Mouse (Mus musculus): ENCODE results near the gene Thpo. TPM values are rescaled to one million over a fixed set of nuclear protein-coding genes. Genes with fewer than 3 reads are reported as not detected.
A peak's percentile ranks its signal among the peaks of the same experiment; 100 is the strongest.

The Thpo gene
- polyA plus RNA-seq, 2 experiments, result 2.8 to 3.6 TPM

GRCm38 (mm10) chr16:20725750-20726149 lies 8.6 kb downstream of the Thpo start:
- WGBS (ENCODE audit: insufficient replicate concordance), result 56% methylated on average over 4 of the region's 4 CpGs
- ATAC-seq (ENCODE audit: insufficient read depth) (no peak), DNase-seq (ENCODE audit: low read depth in 3 of 3, low spot score in 3 of 3) (no peak)
- Histone ChIP-seq H3K36me3 (replicated peaks; ENCODE audit: control insufficient read depth, insufficient read depth, low read depth) (no peaks in the 10 kb centered on the region; the same call in 1 of the 2 replicates), H3K9me3 (ENCODE audit: control insufficient read depth, low read length) (no peaks in the 10 kb centered on the region), H3K27ac (no peak overlapping the region), H3K4me1 (replicated peaks; ENCODE audit: control insufficient read depth in 2 of 2, insufficient read depth in 2 of 2, low read length in 1 of 2) (peaks cover 0 to 5% of the 10 kb centered on the region in 2 experiments; a peak in 1 of 4 replicates), H3K9ac (replicated peaks) (no peak overlapping the region), H3K4me2 (ENCODE audit: low read depth) (no peak overlapping the region), H3K4me3 (ENCODE audit: insufficient read depth in 1 of 2, low read depth in 2 of 2, low read length in 2 of 2) (no peak overlapping the region), H3K27me3 (ENCODE audit: control insufficient read depth, insufficient read depth, low read length) (no peaks in the 10 kb centered on the region; the same call in 1 of the 2 replicates)
- no peak for TF ChIP-seq EP300 (IDR thresholded peaks at IDR 0.05; ENCODE audit: low read depth)
- TF ChIP-seq CTCF (IDR thresholded peaks at IDR 0.05; ENCODE audit: low read depth), result no peak

GRCm38 (mm10) chr16:20725321-20725720 lies 9.0 kb downstream of the Thpo start:
- 75% methylated on average over 7 of the region's 7 CpGs for WGBS (ENCODE audit: insufficient replicate concordance)
- H3K4me1 ChIP-seq (replicated peaks; ENCODE audit: control insufficient read depth in 2 of 2, insufficient read depth in 2 of 2, low read length in 1 of 2), result peaks cover 0 to 5% of the 10 kb centered on the region in 2 experiments; a peak in 1 of 4 replicates
- no peak overlapping the region for H3K9ac ChIP-seq (replicated peaks)
- ATAC-seq (ENCODE audit: insufficient read depth) (no peak), DNase-seq (ENCODE audit: low read depth in 3 of 3, low spot score in 3 of 3) (no peak)
- H3K4me3 ChIP-seq (ENCODE audit: insufficient read depth in 1 of 2, low read depth in 2 of 2, low read length in 2 of 2), result no peak overlapping the region
- TF ChIP-seq CTCF (IDR thresholded peaks at IDR 0.05; ENCODE audit: low read depth) (no peak), EP300 (IDR thresholded peaks at IDR 0.05; ENCODE audit: low read depth) (no peak)
- no peaks in the 10 kb centered on the region; the same call in 1 of the 2 replicates for H3K27me3 ChIP-seq (ENCODE audit: control insufficient read depth, insufficient read depth, low read length)
- no peak overlapping the region for H3K4me2 ChIP-seq (ENCODE audit: low read depth)
- H3K9me3 ChIP-seq (ENCODE audit: control insufficient read depth, low read length), result no peaks in the 10 kb centered on the region
- no peaks in the 10 kb centered on the region; the same call in none of the 2 replicates for H3K36me3 ChIP-seq (replicated peaks; ENCODE audit: control insufficient read depth, insufficient read depth, low read depth)
- no peak overlapping the region for H3K27ac ChIP-seq

- 25% methylated on average over 5 of the region's 5 CpGs for WGBS (ENCODE audit: insufficient replicate concordance)
- Histone ChIP-seq H3K4me3 (ENCODE audit: insufficient read depth in 1 of 2, low read depth in 2 of 2, low read length in 2 of 2) (no peak overlapping the region), H3K4me2 (ENCODE audit: low read depth) (no peak overlapping the region), H3K27ac (no peak overlapping the region), H3K9me3 (ENCODE audit: control insufficient read depth, low read length) (no peaks in the 10 kb centered on the region), H3K27me3 (ENCODE audit: control insufficient read depth, insufficient read depth, low read length) (no peaks in the 10 kb centered on the region; the same call in 1 of the 2 replicates), H3K4me1 (replicated peaks; ENCODE audit: control insufficient read depth in 2 of 2, insufficient read depth in 2 of 2, low read length in 1 of 2) (peaks cover 0 to 4% of the 10 kb centered on the region in 2 experiments; a peak in 1 of 4 replicates), H3K36me3 (replicated peaks; ENCODE audit: control insufficient read depth, insufficient read depth, low read depth) (no peaks in the 10 kb centered on the region; the same call in none of the 2 replicates), H3K9ac (replicated peaks) (no peak overlapping the region)
- no peak for DNase-seq (ENCODE audit: low read depth in 3 of 3, low spot score in 3 of 3)
- ATAC-seq (ENCODE audit: insufficient read depth), result peak; percentile 53
- TF ChIP-seq EP300 (IDR thresholded peaks at IDR 0.05; ENCODE audit: low read depth) (no peak), CTCF (IDR thresholded peaks at IDR 0.05; ENCODE audit: low read depth) (peak; percentile 87)
These were observed 10.0 kb downstream of the Thpo start for GRCm38 (mm10) chr16:20724338-20724748.

GRCm38 (mm10) chr16:20723247-20723646 lies 11.1 kb downstream of the Thpo start:
- H3K9me3 ChIP-seq (ENCODE audit: control insufficient read depth, low read length), result no peaks in the 10 kb centered on the region
- no peak for ATAC-seq (ENCODE audit: insufficient read depth)
- WGBS (ENCODE audit: insufficient replicate concordance), result 57% methylated on average over 4 of the region's 4 CpGs

GRCm38 (mm10) chr16:20722736-20723135 lies 11.6 kb downstream of the Thpo start:
- no peaks in the 10 kb centered on the region for H3K9me3 ChIP-seq (ENCODE audit: control insufficient read depth, low read length)
- ATAC-seq (ENCODE audit: insufficient read depth) (no peak), DNase-seq (ENCODE audit: low read depth in 3 of 3, low spot score in 3 of 3) (no peak)
- H3K36me3 ChIP-seq (replicated peaks; ENCODE audit: control insufficient read depth, insufficient read depth, low read depth), result no peaks in the 10 kb centered on the region; the same call in none of the 2 replicates
- H3K4me3 ChIP-seq (ENCODE audit: insufficient read depth in 1 of 2, low read depth in 2 of 2, low read length in 2 of 2), result no peak overlapping the region
- no peak for TF ChIP-seq CTCF (IDR thresholded peaks at IDR 0.05; ENCODE audit: low read depth)
- no peak for TF ChIP-seq EP300 (IDR thresholded peaks at IDR 0.05; ENCODE audit: low read depth)
- H3K4me2 ChIP-seq (ENCODE audit: low read depth), result no peak overlapping the region
- H3K27ac ChIP-seq, result no peak overlapping the region
- H3K9ac ChIP-seq (replicated peaks), result no peak overlapping the region
- peaks cover 7 to 9% of the 10 kb centered on the region in 2 experiments; a peak in 3 of 4 replicates for H3K4me1 ChIP-seq (replicated peaks; ENCODE audit: control insufficient read depth in 2 of 2, insufficient read depth in 2 of 2, low read length in 1 of 2)
- 69% methylated on average over 4 of the region's 4 CpGs for whole genome bisulfite sequencing (ENCODE audit: insufficient replicate concordance)
- H3K27me3 ChIP-seq (ENCODE audit: control insufficient read depth, insufficient read depth, low read length), result no peaks in the 10 kb centered on the region; the same call in 1 of the 2 replicates

More at GRCm38 (mm10) chr16:20723247-20723646, 11.1 kb downstream of the Thpo start:
- Histone ChIP-seq H3K27me3 (ENCODE audit: control insufficient read depth, insufficient read depth, low read length) (no peaks in the 10 kb centered on the region; the same call in 1 of the 2 replicates), H3K9ac (replicated peaks) (no peak overlapping the region), H3K4me3 (ENCODE audit: insufficient read depth in 1 of 2, low read depth in 2 of 2, low read length in 2 of 2) (no peak overlapping the region), H3K36me3 (replicated peaks; ENCODE audit: control insufficient read depth, insufficient read depth, low read depth) (no peaks in the 10 kb centered on the region; the same call in none of the 2 replicates), H3K4me2 (ENCODE audit: low read depth) (no peak overlapping the region), H3K27ac (no peak overlapping the region), H3K4me1 (replicated peaks; ENCODE audit: control insufficient read depth in 2 of 2, insufficient read depth in 2 of 2, low read length in 1 of 2) (peaks cover 5 to 9% of the 10 kb centered on the region in 2 experiments; a peak in 3 of 4 replicates)
- DNase-seq (ENCODE audit: low read depth in 3 of 3, low spot score in 3 of 3), result no peak
- TF ChIP-seq EP300 (IDR thresholded peaks at IDR 0.05; ENCODE audit: low read depth), result no peak
- TF ChIP-seq CTCF (IDR thresholded peaks at IDR 0.05; ENCODE audit: low read depth), result no peak

Measured in liver, embryonic 14.5 days (tissue).